18 mouse cellular contexts compared by ENCODE assay signal in genomic region chr14:74936557-74937261, GRCm38 (mm10). TPM values are rescaled to one million over a fixed set of nuclear protein-coding genes. Genes with fewer than 3 reads are reported as not detected.
DNase-seq lines count a peak whose midpoint lies in the region; ATAC-seq lines count a peak whose summit lies in the region.
"Had no signal": no experiment of that assay in that cellular context is flagged by ENCODE, and none has a peak within 500 bp of the region (broad histone marks: within the 10 kb centered on the region; RNA-seq: fewer than 3 reads in every experiment).

No protein-coding gene starts in this region.

- no peaks in the 10 kb centered on the region for H3K9me3 ChIP-seq in liver, embryonic 13.5 days (replicated peaks)
- H3K9me3 ChIP-seq: embryonic facial prominence, embryonic 12.5 days; forebrain, embryonic 10.5 days; hindbrain, embryonic 15.5 days; lung, embryonic 15.5 days; midbrain, embryonic 15.5 days; neural tube, embryonic 12.5 days had no signal

- H3K4me2 ChIP-seq in liver, embryonic 13.5 days: no peak overlapping the region
- H3K4me2 ChIP-seq: embryonic facial prominence, embryonic 12.5 days; hindbrain, embryonic 15.5 days; lung, embryonic 15.5 days; midbrain, embryonic 15.5 days; neural tube, embryonic 12.5 days had no signal

- H3K4me3 ChIP-seq in liver, embryonic 13.5 days (replicated peaks): no peak overlapping the region
- H3K4me3 ChIP-seq: embryonic facial prominence, embryonic 12.5 days; forebrain, embryonic 10.5 days; hindbrain, embryonic 15.5 days; lung, embryonic 15.5 days; midbrain, embryonic 15.5 days; neural tube, embryonic 12.5 days had no signal

- no peak overlapping the region for H3K9ac ChIP-seq in liver, embryonic 13.5 days
- H3K9ac ChIP-seq: embryonic facial prominence, embryonic 12.5 days; hindbrain, embryonic 15.5 days; lung, embryonic 15.5 days; midbrain, embryonic 15.5 days; neural tube, embryonic 12.5 days had no signal

- ATAC-seq in liver, embryonic 13.5 days (ENCODE audit: low read depth): 0 out of 2 replicates have a peak, but pooled peaks have one; percentile 41
- ATAC-seq: midbrain, embryonic 15.5 days had no signal

- whole genome bisulfite sequencing in liver, embryonic 13.5 days (ENCODE audit: insufficient replicate concordance): 18% methylated on average over 2 of the region's 2 CpGs

- DNase-seq in lung, postnatal 25 days (ENCODE audit: low spot score): peak; percentile 47
- no peak for DNase-seq in lung, adult 18-20 months
- peak; percentile 57 for DNase-seq in R1 (ENCODE audit: low read depth, low spot score)
- no peak for DNase-seq in liver, embryonic 13.5 days
- DNase-seq in splenic B cell, adult 2 months (ENCODE audit: low read depth, low spot score): peak; percentile 87
- no peak for DNase-seq in left cerebral cortex, adult 9 months (ENCODE audit: low spot score in 2 of 2)
- no peak for DNase-seq in embryo, embryonic 11 days
- DNase-seq: cerebellum, adult 9-10 months; layer of hippocampus, adult 9-11 months; right cerebral cortex, adult 18-20 months; thymus, postnatal 14 days had no signal

- no peak overlapping the region for H3K27ac ChIP-seq in liver, embryonic 13.5 days
- H3K27ac ChIP-seq: embryonic facial prominence, embryonic 12.5 days; forebrain, embryonic 10.5 days; hindbrain, embryonic 15.5 days; kidney, postnatal 0 days; lung, embryonic 15.5 days; midbrain, embryonic 15.5 days; neural tube, embryonic 12.5 days had no signal

- no peaks in the 10 kb centered on the region for H3K27me3 ChIP-seq in liver, embryonic 13.5 days
- no peaks in the 10 kb centered on the region for H3K27me3 ChIP-seq in splenic B cell, adult 2 months (ENCODE audit: control insufficient read depth, insufficient read depth, low read length, poor library complexity, severe bottlenecking)
- H3K27me3 ChIP-seq: embryonic facial prominence, embryonic 12.5 days; hindbrain, embryonic 15.5 days; lung, embryonic 15.5 days; midbrain, embryonic 15.5 days; neural tube, embryonic 12.5 days had no signal

- peaks cover 6% of the 10 kb centered on the region; the same call in 1 of the 2 replicates for H3K36me3 ChIP-seq in liver, embryonic 13.5 days
- no peaks in the 10 kb centered on the region for H3K36me3 ChIP-seq in splenic B cell, adult 2 months (ENCODE audit: control insufficient read depth, insufficient read depth, low read length, poor library complexity, severe bottlenecking)
- H3K36me3 ChIP-seq: embryonic facial prominence, embryonic 12.5 days; hindbrain, embryonic 15.5 days; midbrain, embryonic 15.5 days; neural tube, embryonic 12.5 days had no signal

- peaks cover 51% of the 10 kb centered on the region for H3K4me1 ChIP-seq in liver, embryonic 13.5 days (replicated peaks)
- H3K4me1 ChIP-seq: forebrain, embryonic 10.5 days; hindbrain, embryonic 15.5 days; midbrain, embryonic 15.5 days; neural tube, embryonic 12.5 days had no signal

RNA-seq across cellular contexts. Expression of gene Lrch1, which starts 11.0 kb away (rescaled TPM):
- 4.3 and 5.3 TPM in 2 replicates for polyA plus RNA-seq in liver, embryonic 13.5 days (2015; fragmentation: Nextera tagmentation; extraction: Ambion mirVana)

Comparison
In these comparisons a context has a peak if more than half of its experiments do, and no peak if none do; other contexts are left out.
1. DNase-seq: peak in lung, postnatal 25 days (single experiment), R1 (single experiment) and splenic B cell, adult 2 months (single experiment); none in lung, adult 18-20 months (0 of 2), liver, embryonic 13.5 days (single experiment), left cerebral cortex, adult 9 months (0 of 2) and embryo, embryonic 11 days (single experiment).